Mouse (Mus musculus) heart, adult 2 months (tissue): ENCODE measurements around the gene Ttc9b.

Experiments
- CTCF ChIP-seq: fragments of 200-600 bp; IDR thresholded peaks from 2 replicates; pipeline ENCODE4 v1.8.1; 2022; ENCODE audit warnings: antibody characterized with exemption, mild to moderate bottlenecking, moderate library complexity
- POLR2A ChIP-seq: fragments of 200-500 bp; IDR thresholded peaks from 2 replicates; pipeline ENCODE4 v1.6.1; 2011; ENCODE audit warnings: mild to moderate bottlenecking, low read depth, low read length, control low read depth; ENCODE audit not compliant: insufficient read depth

DNA sequence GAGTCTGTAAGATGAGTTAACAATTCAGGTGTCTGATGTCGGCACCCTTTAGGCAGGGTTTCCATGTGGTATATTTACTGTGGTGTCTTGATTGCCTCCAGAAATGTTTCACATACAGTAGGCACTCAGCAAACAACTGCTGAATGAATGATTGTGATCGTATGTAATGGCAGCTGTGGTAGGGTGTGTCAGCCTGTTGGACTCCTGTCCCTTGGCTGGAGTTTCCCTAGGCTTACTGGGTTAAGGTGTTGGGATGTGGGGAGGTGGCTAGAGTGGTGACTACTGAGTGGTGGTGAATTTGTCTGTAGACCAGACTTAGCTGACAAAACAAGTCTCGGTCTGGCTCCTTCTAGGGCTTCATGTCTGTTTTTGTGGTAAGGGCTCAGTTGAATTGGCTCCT lies 43.3 kb upstream of the Ttc9b start:
- TF ChIP-seq CTCF, result no peak
- TF ChIP-seq POLR2A, result no peak
